Mouse (Mus musculus) ES-E14 (cell line): ENCODE measurements around the gene Msi1.
A peak's percentile ranks its signal among the peaks of the same experiment; 100 is the strongest.

Experiments
- CHD2 ChIP-seq: IDR thresholded peaks from 2 replicates; pipeline ENCODE4 v1.6.1; 2014; ENCODE audit warnings: mild to moderate bottlenecking, low read depth, low read length, inconsistent platforms
- ZC3H11A ChIP-seq: IDR thresholded peaks from 2 replicates; pipeline ENCODE4 v1.6.1; 2012; ENCODE audit warnings: low read depth, mild to moderate bottlenecking, inconsistent platforms, low read length, borderline replicate concordance
- ZNF384 ChIP-seq: IDR thresholded peaks from 2 replicates; pipeline ENCODE4 v1.6.1; 2012; ENCODE audit warnings: low read depth, low read length, inconsistent platforms

DNA sequence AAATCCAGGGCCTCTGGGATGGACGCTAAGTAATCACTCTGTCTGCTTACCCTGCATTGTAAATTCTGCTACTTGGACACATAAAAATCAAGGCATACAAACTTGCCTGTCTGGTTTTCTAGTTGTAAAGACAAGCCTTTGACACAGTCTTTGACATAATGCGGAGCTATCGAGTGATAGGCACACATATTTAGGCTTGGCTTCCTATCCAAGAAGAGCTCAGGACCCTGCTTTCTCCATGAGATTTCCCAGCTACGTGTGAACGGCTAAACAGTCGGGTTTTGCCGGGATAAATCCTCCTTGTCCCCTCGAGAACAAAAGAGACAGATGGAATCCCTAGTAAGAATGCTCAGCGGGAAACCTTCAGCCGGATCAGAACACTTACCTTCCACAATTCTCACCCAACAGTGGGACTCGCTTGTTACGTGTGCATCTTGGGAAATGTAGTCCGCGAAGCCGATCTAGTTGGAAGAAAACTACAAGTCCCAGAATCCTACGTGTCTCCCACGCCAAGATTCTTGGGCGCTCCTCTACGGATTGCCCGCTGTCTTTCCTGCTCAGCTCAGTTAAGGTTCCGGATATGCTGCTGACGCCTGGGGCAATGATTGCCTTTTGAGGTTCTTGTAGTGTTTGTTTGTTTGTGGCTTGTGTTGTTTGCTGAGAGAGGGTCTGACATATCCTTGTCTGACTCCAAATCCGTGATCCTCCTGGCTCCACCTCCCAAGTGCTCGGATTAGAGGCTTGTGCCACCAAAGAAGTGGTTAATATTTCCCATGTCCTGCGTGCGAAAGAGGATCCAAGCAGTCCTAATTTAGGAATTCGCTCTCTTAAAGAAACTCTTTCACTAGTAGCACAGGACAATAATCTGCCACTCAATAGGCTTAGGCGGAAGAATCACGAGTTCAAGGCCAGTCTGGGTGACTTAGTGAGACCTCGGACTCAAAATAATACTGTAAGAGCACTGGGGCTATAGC is 54.8 kb downstream of the Msi1 start, which contains the start of gene Sirt4:
- no peak for TF ChIP-seq ZC3H11A
- no peak for TF ChIP-seq ZNF384
- peak; percentile 27; the same call in 1 of the 2 replicates for TF ChIP-seq CHD2
